ENCODE assay signal across 26 mouse cellular contexts in genomic region chr17:15388892-15389291, GRCm38 (mm10). TPM values are rescaled to one million over a fixed set of nuclear protein-coding genes. Genes with fewer than 3 reads are reported as not detected.
DNase-seq lines count a peak whose midpoint lies in the region; ATAC-seq and TF ChIP-seq lines count a peak whose summit lies in the region.
"Had no signal": no experiment of that assay in that cellular context is flagged by ENCODE, and none has a peak within 500 bp of the region (broad histone marks: within the 10 kb centered on the region; RNA-seq: fewer than 3 reads in every experiment).

No protein-coding gene starts in this region.

- WGBS in liver, adult 2 months = 25% methylated on average over 4 of the region's 4 CpGs
- 54% methylated on average over 4 of the region's 4 CpGs for WGBS in intestine, embryonic 16.5 days
- 51% methylated on average over 4 of the region's 4 CpGs for WGBS in liver, embryonic 12.5 days (ENCODE audit: insufficient replicate concordance)
- WGBS in stomach, embryonic 16.5 days = 59% methylated on average over 4 of the region's 4 CpGs

- ATAC-seq in intestine, embryonic 16.5 days = peak; percentile 72
- ATAC-seq in liver, embryonic 12.5 days = 0 out of 2 replicates have a peak, but pooled peaks have one; percentile 15
- peak; percentile 37; the same call in 1 of the 2 replicates for ATAC-seq in stomach, embryonic 16.5 days (ENCODE audit: insufficient read depth, low FRiP score)
- ATAC-seq: forebrain, embryonic 14.5 days; hindbrain, embryonic 16.5 days had no signal

- no peak for TF ChIP-seq CTCF in liver, adult 2 months (IDR thresholded peaks at IDR 0.05; ENCODE audit: low read depth, low read length)

- TF ChIP-seq POLR2A in liver, adult 2 months (IDR thresholded peaks at IDR 0.05; ENCODE audit: extremely low read depth, insufficient read depth, low read length) = no peak

- no peak for DNase-seq in liver, adult 2 months (ENCODE audit: extremely low read depth, low read depth, low spot score)
- no peak for DNase-seq in liver
- no peak for DNase-seq in urinary bladder, postnatal 4 days (ENCODE audit: low spot score in 2 of 2)
- DNase-seq in right cerebral cortex, adult 18-20 months = no peak
- DNase-seq: adrenal gland, postnatal 25 days; B cell, adult 2 months; cerebellum, adult 11-12 months; cerebellum, adult 9-11 months; embryo, embryonic 11 days; heart, postnatal 14 days; layer of hippocampus, postnatal 36 days; left cerebral cortex, postnatal 4 days; lung, adult 2 months; lung, postnatal 10 days; midbrain, embryonic 14.5 days; retina, postnatal 1 day; right cerebral cortex, postnatal 25 days; spleen, adult 18-20 months; thymus, postnatal 14 days had no signal

- H3K4me2 ChIP-seq in intestine, embryonic 16.5 days (ENCODE audit: low read depth, low read length) = no peak overlapping the region
- no peak overlapping the region for H3K4me2 ChIP-seq in liver, embryonic 12.5 days
- H3K4me2 ChIP-seq in stomach, embryonic 16.5 days (ENCODE audit: low read depth, low read length) = no peak overlapping the region
- H3K4me2 ChIP-seq: embryonic facial prominence, embryonic 12.5 days had no signal

- peak overlapping the region; percentile 67 for H3K9ac ChIP-seq in liver, adult 2 months (ENCODE audit: low read depth, low read length)
- no peak overlapping the region; the same call in 1 of the 2 replicates for H3K9ac ChIP-seq in intestine, embryonic 16.5 days (ENCODE audit: low read depth, low read length)
- H3K9ac ChIP-seq in liver, embryonic 12.5 days = no peak overlapping the region
- H3K9ac ChIP-seq in stomach, embryonic 16.5 days (ENCODE audit: low read length) = no peak overlapping the region
- H3K9ac ChIP-seq: embryonic facial prominence, embryonic 12.5 days had no signal

- no peaks in the 10 kb centered on the region for H3K27me3 ChIP-seq in liver, adult 2 months (ENCODE audit: control insufficient read depth, insufficient read depth, low read length)
- H3K27me3 ChIP-seq in intestine, embryonic 16.5 days (replicated peaks; ENCODE audit: control insufficient read depth, insufficient read depth, low read length) = no peaks in the 10 kb centered on the region
- peaks cover 30% of the 10 kb centered on the region for H3K27me3 ChIP-seq in liver, embryonic 12.5 days (replicated peaks)
- no peaks in the 10 kb centered on the region for H3K27me3 ChIP-seq in stomach, embryonic 16.5 days (ENCODE audit: control insufficient read depth, insufficient read depth, low read length)
- H3K27me3 ChIP-seq: embryonic facial prominence, embryonic 12.5 days had no signal

- H3K79me2 ChIP-seq in liver, adult 2 months (ENCODE audit: control insufficient read depth, insufficient read depth, low read length) = no peaks in the 10 kb centered on the region

- no peaks in the 10 kb centered on the region for H3K9me3 ChIP-seq in intestine, embryonic 16.5 days (ENCODE audit: control insufficient read depth, low read length)
- no peaks in the 10 kb centered on the region for H3K9me3 ChIP-seq in liver, embryonic 12.5 days (replicated peaks)
- H3K9me3 ChIP-seq in stomach, embryonic 16.5 days (replicated peaks; ENCODE audit: control insufficient read depth, low read length) = no peaks in the 10 kb centered on the region
- H3K9me3 ChIP-seq: embryonic facial prominence, embryonic 12.5 days had no signal

- H3K4me1 ChIP-seq in liver, adult 2 months (ENCODE audit: control insufficient read depth, insufficient read depth, low read length) = peaks cover 7% of the 10 kb centered on the region
- no peaks in the 10 kb centered on the region for H3K4me1 ChIP-seq in intestine, embryonic 16.5 days (ENCODE audit: control insufficient read depth, insufficient read depth, low read length)
- H3K4me1 ChIP-seq in liver, embryonic 12.5 days = no peaks in the 10 kb centered on the region
- no peaks in the 10 kb centered on the region; the same call in 1 of the 2 replicates for H3K4me1 ChIP-seq in stomach, embryonic 16.5 days (ENCODE audit: control insufficient read depth, insufficient read depth, low read length)
- H3K4me1 ChIP-seq: embryonic facial prominence, embryonic 12.5 days had no signal

- peak overlapping the region; percentile 96 for H3K27ac ChIP-seq in liver, adult 2 months (replicated peaks; ENCODE audit: insufficient read depth, low read depth, low read length)
- peak overlapping the region; percentile 88 for H3K27ac ChIP-seq in intestine, embryonic 16.5 days (ENCODE audit: low read length)
- no peak overlapping the region for H3K27ac ChIP-seq in liver, embryonic 12.5 days
- H3K27ac ChIP-seq in stomach, embryonic 16.5 days (ENCODE audit: low read length) = peak overlapping the region; percentile 64; the same call in 1 of the 2 replicates
- H3K27ac ChIP-seq: embryonic facial prominence, embryonic 12.5 days; macrophage had no signal

- no peaks in the 10 kb centered on the region for H3K36me3 ChIP-seq in liver, adult 2 months (ENCODE audit: control insufficient read depth, insufficient read depth, low read length)
- no peaks in the 10 kb centered on the region for H3K36me3 ChIP-seq in intestine, embryonic 16.5 days (ENCODE audit: control insufficient read depth, insufficient read depth, low read length)
- no peaks in the 10 kb centered on the region for H3K36me3 ChIP-seq in liver, embryonic 12.5 days
- no peaks in the 10 kb centered on the region for H3K36me3 ChIP-seq in stomach, embryonic 16.5 days (ENCODE audit: control insufficient read depth, insufficient read depth, low read length)
- H3K36me3 ChIP-seq: embryonic facial prominence, embryonic 12.5 days had no signal

- H3K4me3 ChIP-seq in liver, adult 2 months (ENCODE audit: insufficient read depth, low read depth, low read length) = no peak overlapping the region
- no peak overlapping the region for H3K4me3 ChIP-seq in intestine, embryonic 16.5 days (ENCODE audit: low read length)
- H3K4me3 ChIP-seq in liver, embryonic 12.5 days = no peak overlapping the region
- no peak overlapping the region for H3K4me3 ChIP-seq in stomach, embryonic 16.5 days (replicated peaks; ENCODE audit: low read length)
- H3K4me3 ChIP-seq: embryonic facial prominence, embryonic 12.5 days had no signal

RNA-seq across cellular contexts. Expression of gene Fam120b, which starts 7.1 kb away (rescaled TPM):
- total RNA-seq in liver, adult 2 months (2014; rRNA removed) = 13.3 and 13.4 TPM in 2 replicates
- polyA plus RNA-seq in liver, adult 2 months (2012; rRNA removed) = 4.4 and 5.8 TPM in 2 replicates
- 26.8 and 27.4 TPM in 2 replicates for polyA plus RNA-seq in intestine, embryonic 16.5 days (2015; fragmentation: Nextera tagmentation; extraction: Ambion mirVana)
- 8.6 and 8.9 TPM in 2 replicates for polyA plus RNA-seq in liver, embryonic 12.5 days (2016; fragmentation: Nextera tagmentation; extraction: Ambion mirVana)
- 27.8 and 28.8 TPM in 2 replicates for polyA plus RNA-seq in stomach, embryonic 16.5 days (2015; fragmentation: Nextera tagmentation; extraction: Ambion mirVana)

RNA-seq across cellular contexts. Expression of gene Dll1, which starts 12.2 kb away (rescaled TPM):
- total RNA-seq in liver, adult 2 months (2014; rRNA removed) = 4.0 and 4.6 TPM in 2 replicates
- 6.9 and 7.1 TPM in 2 replicates for polyA plus RNA-seq in liver, adult 2 months (2012; rRNA removed)
- 24.2 and 25.4 TPM in 2 replicates for polyA plus RNA-seq in intestine, embryonic 16.5 days (2015; fragmentation: Nextera tagmentation; extraction: Ambion mirVana)
- polyA plus RNA-seq in liver, embryonic 12.5 days (2016; fragmentation: Nextera tagmentation; extraction: Ambion mirVana) = 1.5 and 1.7 TPM in 2 replicates
- polyA plus RNA-seq in stomach, embryonic 16.5 days (2015; fragmentation: Nextera tagmentation; extraction: Ambion mirVana) = 13.0 and 13.6 TPM in 2 replicates

Comparison
In these comparisons a context has a peak if more than half of its experiments do, and no peak if none do; other contexts are left out.
1. ATAC-seq: peak in every context shown above with its lines; median percentile 72 in intestine, embryonic 16.5 days; 37 in stomach, embryonic 16.5 days; 15 in liver, embryonic 12.5 days.